Mouse (Mus musculus) cerebellum, adult 8-10 months (tissue): ENCODE data around the gene Tmem51.
A peak's percentile ranks its signal among the peaks of the same experiment; 100 is the strongest.

Experiments used
- DNase-seq: peaks from one replicate; pipeline ENCODE4 v3.0.0; 2022

Tmem51 gene

GRCm38 (mm10) chr4:142080901-142081630 is 3.0 kb downstream of the Tmem51 start:
- DNase-seq: peak; percentile 83

- DNase-seq: no peak
These were observed 3.7 kb downstream of the Tmem51 start for GRCm38 (mm10) chr4:142080487-142080767.

GRCm38 (mm10) chr4:142079629-142080486 is 4.2 kb downstream of the Tmem51 start:
- DNase-seq: no peak

- no peak for DNase-seq
These were observed 6.4 kb downstream of the Tmem51 start for GRCm38 (mm10) chr4:142077572-142078271.

GRCm38 (mm10) chr4:142076883-142077282 is 7.2 kb downstream of the Tmem51 start:
- DNase-seq: no peak

GRCm38 (mm10) chr4:142075931-142076330 is 8.2 kb downstream of the Tmem51 start:
- no peak for DNase-seq

GRCm38 (mm10) chr4:142074060-142074732 is 9.9 kb downstream of the Tmem51 start:
- DNase-seq: no peak

GRCm38 (mm10) chr4:142071243-142071991 is 12.7 kb downstream of the Tmem51 start:
- DNase-seq: peak; percentile 77

- DNase-seq: no peak
These were observed 13.3 kb downstream of the Tmem51 start for GRCm38 (mm10) chr4:142070840-142071239.

GRCm38 (mm10) chr4:142068899-142069812 is 14.9 kb downstream of the Tmem51 start:
- DNase-seq: no peak

GRCm38 (mm10) chr4:142066576-142066975 is 17.5 kb downstream of the Tmem51 start:
- no peak for DNase-seq

- no peak for DNase-seq
These were observed 18.3 kb downstream of the Tmem51 start for GRCm38 (mm10) chr4:142065835-142066234.

- no peak for DNase-seq
These were observed 18.8 kb downstream of the Tmem51 start for GRCm38 (mm10) chr4:142065270-142065669.

GRCm38 (mm10) chr4:142064582-142065228 is 19.4 kb downstream of the Tmem51 start:
- no peak for DNase-seq

- no peak for DNase-seq
These were observed 21.0 kb downstream of the Tmem51 start for GRCm38 (mm10) chr4:142063057-142063534.

GRCm38 (mm10) chr4:142061485-142062240 is 22.4 kb downstream of the Tmem51 start:
- no peak for DNase-seq

GRCm38 (mm10) chr4:142060455-142061378 is 23.4 kb downstream of the Tmem51 start:
- DNase-seq: peak; percentile 94

GRCm38 (mm10) chr4:142059841-142060193 is 24.3 kb downstream of the Tmem51 start:
- DNase-seq: peak; percentile 53
